Mouse (Mus musculus) limb, embryonic 10.5 days (tissue): Measurements from ENCODE around the gene Itga11. TPM values are rescaled to one million over a fixed set of nuclear protein-coding genes. Genes with fewer than 3 reads are reported as not detected.

Experiments used
- DNase-seq: peaks from one replicate; pipeline ENCODE4 v3.0.0-alpha.2; 2017; ENCODE audit warnings: low spot score
- H3K27ac ChIP-seq: fragments of 300-500 bp; sonication (generic); 2 replicates; pipeline ENCODE4 v1.5.1; 2016; ENCODE audit warnings: mild to moderate bottlenecking
- H3K27me3 ChIP-seq: fragments of 300-500 bp; sonication (generic); 2 replicates; pipeline ENCODE4 v1.6.1; 2016; ENCODE audit warnings: low read depth, mild to moderate bottlenecking; ENCODE audit not compliant: poor library complexity, severe bottlenecking
- H3K36me3 ChIP-seq: fragments of 300-500 bp; sonication (generic); 2 replicates; pipeline ENCODE4 v1.6.1; 2016; ENCODE audit warnings: mild to moderate bottlenecking, moderate library complexity
- H3K4me1 ChIP-seq: fragments of 300-500 bp; sonication (generic); 2 replicates; pipeline ENCODE4 v1.6.1; 2016
- H3K4me3 ChIP-seq: fragments of 300-500 bp; sonication (generic); 2 replicates; pipeline ENCODE4 v1.5.1; 2016; ENCODE audit warnings: mild to moderate bottlenecking, moderate library complexity
- H3K9me3 ChIP-seq: fragments of 300-500 bp; sonication (generic); replicated peaks from 2 replicates; pipeline ENCODE4 v1.6.1; 2016; ENCODE audit warnings: mild to moderate bottlenecking
- WGBS: fragments of 180-500 bp; shearing (Covaris S2); methylation state at CpG from one replicate; pipeline ENCODE4 v1.1.7; 2016; 5-methylcytosine and 5-hydroxymethylcytosine counted together
- polyA plus RNA-seq: library from polyadenylated mRNA; unstranded; fragments of >200 nt; fragmentation: Nextera tagmentation; extraction: Ambion mirVana; gene quantifications from 2 replicates; pipeline ENCODE4 v1.2.1, GENCODE M21; 2016

Itga11 gene
- polyA plus RNA-seq, 1 experiment from 2014 or later: 2.2 TPM

GRCm38 (mm10) chr9:62744558-62745275 lies 67.1 kb downstream of the Itga11 start:
- no peak overlapping the region for H3K4me3 ChIP-seq
- H3K4me1 ChIP-seq: 0 out of 2 replicates have a peak, but pooled peaks cover 4% of the 10 kb centered on the region
- no peaks in the 10 kb centered on the region for H3K36me3 ChIP-seq
- DNase-seq: peak; percentile 70
- 53% methylated on average over 7 of the region's 7 CpGs for WGBS
- H3K27ac ChIP-seq: no peak overlapping the region
- no peaks in the 10 kb centered on the region for H3K9me3 ChIP-seq
- H3K27me3 ChIP-seq: peaks cover 5% of the 10 kb centered on the region; the same call in 1 of the 2 replicates

- Histone ChIP-seq H3K4me1 (0 out of 2 replicates have a peak, but pooled peaks cover 4% of the 10 kb centered on the region), H3K27me3 (peaks cover 5% of the 10 kb centered on the region; the same call in 1 of the 2 replicates), H3K27ac (no peak overlapping the region), H3K9me3 (no peaks in the 10 kb centered on the region), H3K36me3 (no peaks in the 10 kb centered on the region), H3K4me3 (no peak overlapping the region)
- 88% methylated on average over 6 of the region's 6 CpGs for WGBS
- no peak for DNase-seq
Observed at GRCm38 (mm10) chr9:62746646-62747045, 69.0 kb downstream of the Itga11 start.

- H3K36me3 ChIP-seq: no peaks in the 10 kb centered on the region
- WGBS: 55% methylated on average over 6 of the region's 6 CpGs
- no peak for DNase-seq
- no peak overlapping the region for H3K27ac ChIP-seq
- H3K27me3 ChIP-seq: no peaks in the 10 kb centered on the region
- H3K9me3 ChIP-seq: 0 out of 2 replicates have a peak, but pooled peaks cover 1% of the 10 kb centered on the region
- no peak overlapping the region for H3K4me3 ChIP-seq
- H3K4me1 ChIP-seq: 0 out of 2 replicates have a peak, but pooled peaks cover 6% of the 10 kb centered on the region
Observed at GRCm38 (mm10) chr9:62749666-62750065, 72.0 kb downstream of the Itga11 start.

GRCm38 (mm10) chr9:62750381-62750780 lies 72.8 kb downstream of the Itga11 start:
- no peaks in the 10 kb centered on the region for H3K36me3 ChIP-seq
- 0 out of 2 replicates have a peak, but pooled peaks cover 6% of the 10 kb centered on the region for H3K4me1 ChIP-seq
- H3K27ac ChIP-seq: no peak overlapping the region
- no peaks in the 10 kb centered on the region for H3K27me3 ChIP-seq
- 0 out of 2 replicates have a peak, but pooled peaks cover 1% of the 10 kb centered on the region for H3K9me3 ChIP-seq
- 84% methylated on average over 11 of the region's 11 CpGs for WGBS
- no peak for DNase-seq
- H3K4me3 ChIP-seq: no peak overlapping the region

GRCm38 (mm10) chr9:62758288-62758687 lies 80.7 kb downstream of the Itga11 start:
- 89% methylated on average over 4 of the region's 4 CpGs for WGBS
- H3K4me1 ChIP-seq: peaks cover 3% of the 10 kb centered on the region

GRCm38 (mm10) chr9:62759601-62760000 lies 82.0 kb downstream of the Itga11 start:
- 0 out of 2 replicates have a peak, but pooled peaks cover 10% of the 10 kb centered on the region for H3K27me3 ChIP-seq
- H3K36me3 ChIP-seq: no peaks in the 10 kb centered on the region
- DNase-seq: no peak
- no peak overlapping the region for H3K27ac ChIP-seq
- WGBS: 55% methylated on average over 3 of the region's 3 CpGs
- H3K4me3 ChIP-seq: no peak overlapping the region
- H3K4me1 ChIP-seq: peaks cover 10% of the 10 kb centered on the region
- no peaks in the 10 kb centered on the region for H3K9me3 ChIP-seq

More at GRCm38 (mm10) chr9:62758288-62758687, 80.7 kb downstream of the Itga11 start:
- Histone ChIP-seq H3K36me3 (no peaks in the 10 kb centered on the region), H3K4me3 (no peak overlapping the region), H3K27me3 (0 out of 2 replicates have a peak, but pooled peaks cover 10% of the 10 kb centered on the region), H3K27ac (no peak overlapping the region), H3K9me3 (no peaks in the 10 kb centered on the region)
- DNase-seq: no peak

GRCm38 (mm10) chr9:62763478-62763877 lies 85.9 kb downstream of the Itga11 start:
- no peak overlapping the region for H3K4me3 ChIP-seq
- no peaks in the 10 kb centered on the region for H3K9me3 ChIP-seq
- 16% methylated on average over 13 of the region's 13 CpGs for WGBS
- H3K36me3 ChIP-seq: no peaks in the 10 kb centered on the region
- H3K27me3 ChIP-seq: peaks cover 19% of the 10 kb centered on the region; the same call in 1 of the 2 replicates
- H3K27ac ChIP-seq: no peak overlapping the region
- H3K4me1 ChIP-seq: peaks cover 16% of the 10 kb centered on the region
- DNase-seq: no peak

GRCm38 (mm10) chr9:62765346-62765745 lies 87.7 kb downstream of the Itga11 start:
- peaks cover 19% of the 10 kb centered on the region; the same call in 1 of the 2 replicates for H3K27me3 ChIP-seq
- WGBS: 81% methylated on average over 4 of the region's 4 CpGs
- no peak for DNase-seq
- no peaks in the 10 kb centered on the region for H3K9me3 ChIP-seq
- no peak overlapping the region for H3K4me3 ChIP-seq
- peaks cover 16% of the 10 kb centered on the region for H3K4me1 ChIP-seq
- H3K27ac ChIP-seq: no peak overlapping the region
- H3K36me3 ChIP-seq: no peaks in the 10 kb centered on the region

GRCm38 (mm10) chr9:62767464-62767863 lies 89.8 kb downstream of the Itga11 start:
- Histone ChIP-seq H3K9me3 (no peaks in the 10 kb centered on the region), H3K4me3 (no peak overlapping the region), H3K27me3 (peaks cover 8% of the 10 kb centered on the region; the same call in 1 of the 2 replicates), H3K36me3 (no peaks in the 10 kb centered on the region), H3K4me1 (peaks cover 16% of the 10 kb centered on the region), H3K27ac (0 out of 2 replicates have a peak overlapping the region, but pooled peaks have one; percentile 2)
- DNase-seq: no peak
- WGBS: 67% methylated on average over 17 of the region's 17 CpGs

GRCm38 (mm10) chr9:62768361-62768760 lies 90.7 kb downstream of the Itga11 start:
- Histone ChIP-seq H3K9me3 (no peaks in the 10 kb centered on the region), H3K4me1 (peaks cover 13% of the 10 kb centered on the region), H3K36me3 (no peaks in the 10 kb centered on the region), H3K27ac (no peak overlapping the region; the same call in 1 of the 2 replicates), H3K4me3 (no peak overlapping the region), H3K27me3 (peaks cover 8% of the 10 kb centered on the region; the same call in 1 of the 2 replicates)
- 86% methylated on average over 5 of the region's 5 CpGs for WGBS
- no peak for DNase-seq

GRCm38 (mm10) chr9:62772746-62773145 lies 95.1 kb downstream of the Itga11 start:
- no peaks in the 10 kb centered on the region for H3K27me3 ChIP-seq
- H3K27ac ChIP-seq: no peak overlapping the region
- H3K4me3 ChIP-seq: no peak overlapping the region
- H3K4me1 ChIP-seq: peaks cover 13% of the 10 kb centered on the region
- H3K36me3 ChIP-seq: no peaks in the 10 kb centered on the region
- 83% methylated on average over 8 of the region's 8 CpGs for WGBS
- DNase-seq: no peak
- no peaks in the 10 kb centered on the region for H3K9me3 ChIP-seq

- Histone ChIP-seq H3K4me1 (peaks cover 14% of the 10 kb centered on the region), H3K27me3 (no peaks in the 10 kb centered on the region), H3K4me3 (no peak overlapping the region), H3K27ac (no peak overlapping the region), H3K9me3 (no peaks in the 10 kb centered on the region), H3K36me3 (no peaks in the 10 kb centered on the region)
- no peak for DNase-seq
- WGBS: 56% methylated on average over 4 of the region's 4 CpGs
Observed at GRCm38 (mm10) chr9:62775464-62775863, 97.8 kb downstream of the Itga11 start.

- H3K4me3 ChIP-seq: no peak overlapping the region
- H3K36me3 ChIP-seq: no peaks in the 10 kb centered on the region
- H3K27ac ChIP-seq: 0 out of 2 replicates have a peak overlapping the region, but pooled peaks have one; percentile 40
- peak; percentile 75 for DNase-seq
- WGBS: 8% methylated on average over 5 of the region's 5 CpGs
- H3K27me3 ChIP-seq: no peaks in the 10 kb centered on the region
- peaks cover 19% of the 10 kb centered on the region for H3K4me1 ChIP-seq
- H3K9me3 ChIP-seq: no peaks in the 10 kb centered on the region
Observed at GRCm38 (mm10) chr9:62777461-62777860, 99.8 kb downstream of the Itga11 start.
